Mouse (Mus musculus): ENCODE results near the gene Tmem230.
A peak's percentile ranks its signal among the peaks of the same experiment; 100 is the strongest.
"Not testable (repeated sequence)": the region's sequence is repeated elsewhere in the genome, so short reads cannot be mapped to it uniquely, and the experiment has no call there.

The Tmem230 gene

DNA sequence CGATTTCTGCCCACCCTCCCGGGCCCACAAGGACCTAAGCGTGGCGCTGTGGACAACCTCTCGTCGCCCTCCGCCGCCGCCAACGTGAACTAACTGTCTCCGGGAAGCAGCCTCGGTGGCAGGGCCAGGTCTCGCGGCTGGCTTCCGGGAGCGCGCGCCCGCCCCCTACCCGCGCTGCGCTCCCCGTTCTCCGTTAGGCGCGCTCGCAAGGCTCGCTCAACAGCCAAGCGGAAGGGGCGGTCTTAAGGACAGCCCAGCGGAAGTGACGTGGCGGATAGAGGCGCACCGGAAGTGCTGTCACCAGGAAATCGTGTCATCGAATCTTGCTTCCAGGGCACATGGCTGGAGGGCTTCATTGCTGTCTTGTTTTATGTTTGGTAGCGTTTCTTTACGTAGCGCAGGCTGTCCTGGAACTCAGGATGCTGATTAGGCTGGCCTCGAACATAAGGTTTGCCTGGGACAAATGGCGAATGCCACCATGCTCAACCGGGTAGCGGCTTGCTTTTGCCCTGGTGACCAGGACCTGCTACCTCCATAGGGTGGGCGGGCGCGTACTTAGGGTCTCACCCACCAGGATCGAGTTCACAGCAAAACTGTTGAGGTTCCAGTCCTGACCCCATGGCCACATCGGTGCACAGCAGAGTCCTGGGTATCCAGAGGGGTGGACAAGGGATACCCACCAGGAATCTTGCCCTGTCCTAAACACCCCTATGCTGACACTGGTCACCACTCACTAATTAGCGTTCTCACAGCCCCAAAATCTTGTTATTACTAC lies at the start of gene Tmem230:
TSS of gene Tmem230 (minus strand) at position 269 of the 775 bp plus-strand sequence.
- DNase-seq, result peak; percentile 93

DNA sequence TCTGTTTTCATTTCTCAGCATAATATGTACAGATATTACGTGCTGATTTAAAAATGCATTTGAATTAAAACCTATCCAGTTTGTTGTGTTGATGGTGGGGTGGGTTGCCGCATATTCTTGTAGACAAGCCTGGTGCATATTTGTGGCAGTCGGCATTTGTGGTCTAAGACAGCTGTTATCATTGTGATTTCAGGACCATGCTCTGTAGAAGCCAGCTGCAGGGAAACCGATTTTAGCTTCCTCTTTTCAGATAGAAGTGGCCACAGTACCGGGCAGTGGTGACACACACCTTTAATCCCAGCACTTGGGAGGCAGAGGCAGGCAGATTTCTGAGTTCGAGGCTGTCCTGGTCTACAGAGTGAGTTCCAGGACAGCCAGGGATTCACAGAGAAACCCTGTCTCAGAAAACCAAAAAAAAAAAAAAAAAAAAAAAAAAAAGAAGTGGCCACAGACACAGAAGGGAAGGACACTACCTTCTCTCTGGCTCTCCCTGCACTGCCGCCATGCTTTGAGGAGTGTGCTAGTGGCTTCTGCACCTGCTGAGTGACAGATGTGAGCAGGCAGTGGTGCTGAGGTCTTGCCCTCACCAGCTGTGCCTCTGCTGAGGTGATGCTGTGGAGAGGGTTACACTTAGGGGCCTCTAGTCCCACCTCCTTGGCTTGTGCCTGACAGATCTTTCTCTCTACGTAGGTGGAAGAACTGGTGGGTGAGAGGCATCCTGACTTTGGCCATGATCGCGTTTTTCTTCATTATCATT lies 46.3 kb upstream of the Tmem230 start:
- DNase-seq, result no peak

DNA sequence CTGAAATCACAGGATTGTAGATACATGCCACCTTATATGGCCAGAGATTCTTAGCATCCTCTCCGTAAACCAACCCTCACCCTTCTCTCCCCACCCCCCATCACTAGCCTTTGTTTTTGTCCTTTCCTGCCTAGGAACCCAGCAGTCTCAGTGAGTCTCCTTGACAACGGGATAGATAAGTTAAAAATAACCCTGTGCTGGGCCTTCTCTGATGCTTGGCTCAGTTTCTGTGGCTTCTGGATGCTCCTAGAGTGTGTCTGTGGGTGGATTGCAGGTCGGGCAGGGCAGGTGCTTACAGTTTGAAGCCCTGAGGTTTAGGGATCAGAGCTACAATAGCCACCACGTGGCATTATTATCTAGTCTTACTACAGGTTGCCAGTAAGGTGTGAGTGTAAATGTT lies 44.5 kb upstream of the Tmem230 start:
- peak; percentile 44 for DNase-seq

DNA sequence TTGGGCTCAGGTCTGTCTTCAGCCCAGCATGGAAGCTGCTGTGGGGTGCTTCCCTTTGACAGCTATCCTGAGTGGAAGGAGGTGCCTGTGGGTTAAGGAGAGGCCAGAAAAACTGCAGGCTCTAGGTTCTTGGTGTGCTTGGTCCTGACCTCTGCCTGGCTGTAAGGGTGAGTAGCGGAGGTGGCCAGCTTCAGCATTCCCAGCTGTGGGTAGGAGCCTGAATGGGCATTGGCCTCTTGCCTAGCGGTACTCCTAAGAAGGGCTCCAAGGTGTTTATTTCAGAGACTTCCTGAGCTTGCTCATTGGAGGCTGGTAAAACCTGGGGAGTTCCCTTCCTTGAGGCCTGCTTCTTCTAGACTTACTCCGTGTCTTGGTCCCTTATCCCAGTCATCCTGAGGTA lies 43.7 kb upstream of the Tmem230 start:
- no peak for DNase-seq

DNA sequence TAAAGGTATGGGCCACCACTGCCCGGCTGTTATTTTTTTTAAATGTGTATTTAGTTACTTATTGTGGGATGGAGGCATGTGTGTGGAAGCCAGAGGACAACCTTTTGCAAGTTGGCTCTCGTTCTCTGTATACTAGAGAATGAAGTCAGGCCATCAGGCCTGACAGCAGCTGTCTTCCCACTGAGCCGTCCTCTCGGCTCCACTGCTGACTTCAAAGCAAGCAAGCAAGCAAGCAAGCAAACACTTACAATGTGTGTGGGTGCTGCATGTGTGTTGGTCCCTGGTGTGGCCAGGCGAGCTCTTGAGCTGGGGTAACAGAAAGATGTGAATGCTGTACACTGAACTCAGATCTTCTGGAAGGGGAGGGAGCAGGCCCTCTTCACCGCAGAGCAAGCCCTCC lies 43.2 kb upstream of the Tmem230 start:
- no peak for DNase-seq

DNA sequence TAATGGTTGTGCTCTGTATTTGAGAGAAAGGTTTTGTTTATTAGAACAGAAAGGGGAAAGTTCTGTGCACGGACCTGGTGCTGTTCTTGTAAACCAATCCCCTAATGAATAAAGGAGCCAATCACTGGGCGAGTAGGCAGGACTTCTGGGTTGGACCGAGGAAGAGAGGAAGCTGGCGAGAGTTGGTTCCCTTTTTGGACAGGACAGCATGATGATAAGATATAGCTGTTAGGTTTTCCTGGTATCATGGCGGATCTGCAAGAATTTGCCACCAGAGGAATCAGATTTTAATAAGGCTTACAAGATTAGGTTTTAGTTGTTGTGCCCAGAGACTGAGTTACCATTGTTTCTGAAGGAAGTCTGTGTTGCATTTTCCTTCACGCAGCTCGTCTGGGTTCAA lies 41.6 kb upstream of the Tmem230 start:
- not testable (repeated sequence) for DNase-seq

DNA sequence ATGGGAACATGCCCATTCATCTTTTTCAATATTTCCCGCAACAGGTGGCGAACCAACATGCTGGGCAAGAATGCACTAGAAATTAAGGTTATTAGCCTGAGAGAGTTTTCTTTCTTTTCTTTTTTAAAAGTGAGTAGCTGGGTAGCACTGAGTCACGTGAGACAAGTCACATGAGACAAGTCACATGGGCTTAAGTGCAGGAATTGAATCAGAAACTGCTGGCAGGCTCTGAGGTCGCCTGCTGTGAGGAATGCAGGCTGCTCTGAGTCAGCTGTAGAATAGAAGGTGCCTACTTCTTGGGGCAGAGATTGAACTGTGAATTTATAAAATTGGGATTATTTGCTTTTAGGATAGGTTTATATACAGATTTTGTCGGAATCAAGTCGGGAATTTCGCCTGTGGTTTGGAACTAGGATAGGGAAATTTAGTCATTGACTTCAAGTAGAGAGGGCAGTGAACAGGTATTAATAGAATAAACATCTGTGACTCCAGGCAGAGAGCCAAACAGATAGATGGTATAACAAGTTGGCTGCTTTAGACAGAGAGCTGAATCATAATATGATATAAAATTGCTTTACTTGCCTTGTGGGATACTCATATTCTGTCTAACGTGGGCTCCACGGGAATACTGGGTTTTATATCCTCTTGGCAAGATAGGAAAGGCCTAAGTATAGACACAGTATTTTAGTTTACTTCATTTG lies 38.9 kb upstream of the Tmem230 start:
- no peak for DNase-seq

DNA sequence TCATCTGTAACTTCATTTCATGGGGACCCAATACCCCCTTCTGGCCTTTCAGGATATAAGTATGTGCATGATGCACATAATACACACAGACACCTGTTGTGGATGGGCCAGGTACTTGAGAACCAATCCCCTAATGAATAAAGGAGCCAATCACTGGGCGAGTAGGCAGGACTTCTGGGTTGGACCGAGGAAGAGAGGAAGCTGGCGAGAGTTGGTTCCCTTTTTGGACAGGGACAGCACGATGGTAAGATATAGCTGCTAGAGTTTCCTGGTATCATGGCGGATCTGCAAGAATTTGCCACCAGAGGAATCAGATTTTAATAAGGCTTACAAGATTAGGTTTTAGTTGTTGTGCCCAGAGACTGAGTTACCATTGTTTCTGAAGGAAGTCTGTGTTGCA lies 38.1 kb upstream of the Tmem230 start:
- not testable (repeated sequence) for DNase-seq

DNA sequence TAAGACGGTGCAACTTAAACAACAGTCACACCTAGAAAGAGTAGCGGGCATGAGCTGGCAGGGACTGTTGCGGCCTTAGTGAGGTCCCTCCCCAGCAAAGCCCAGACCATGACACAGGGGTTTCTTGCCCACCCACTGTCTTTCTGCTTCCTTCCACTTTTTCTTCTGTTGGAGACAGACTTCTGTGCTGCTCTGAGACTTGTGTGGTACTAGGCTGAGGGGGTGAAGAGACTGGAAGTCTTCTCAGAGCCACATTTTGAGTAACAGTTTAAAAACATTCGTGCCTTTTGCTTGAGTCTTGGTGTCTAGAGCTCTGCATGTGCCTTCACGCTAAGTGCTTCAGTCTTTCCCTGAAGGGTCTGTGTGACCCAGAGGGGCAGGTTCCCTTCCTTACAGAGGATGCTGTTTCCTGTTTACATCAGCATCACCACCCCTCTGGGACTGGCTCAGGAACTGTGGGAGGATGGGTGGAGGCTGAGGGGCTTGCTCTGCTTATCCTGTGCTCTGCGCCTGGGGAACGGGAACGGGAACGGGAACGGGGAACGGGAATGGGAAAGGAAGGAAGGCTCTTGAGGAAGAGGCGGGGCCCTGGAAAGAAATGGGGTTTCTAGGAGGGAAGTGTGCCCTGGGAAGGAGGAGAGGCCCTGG lies 37.0 kb upstream of the Tmem230 start:
- DNase-seq, result no peak

DNA sequence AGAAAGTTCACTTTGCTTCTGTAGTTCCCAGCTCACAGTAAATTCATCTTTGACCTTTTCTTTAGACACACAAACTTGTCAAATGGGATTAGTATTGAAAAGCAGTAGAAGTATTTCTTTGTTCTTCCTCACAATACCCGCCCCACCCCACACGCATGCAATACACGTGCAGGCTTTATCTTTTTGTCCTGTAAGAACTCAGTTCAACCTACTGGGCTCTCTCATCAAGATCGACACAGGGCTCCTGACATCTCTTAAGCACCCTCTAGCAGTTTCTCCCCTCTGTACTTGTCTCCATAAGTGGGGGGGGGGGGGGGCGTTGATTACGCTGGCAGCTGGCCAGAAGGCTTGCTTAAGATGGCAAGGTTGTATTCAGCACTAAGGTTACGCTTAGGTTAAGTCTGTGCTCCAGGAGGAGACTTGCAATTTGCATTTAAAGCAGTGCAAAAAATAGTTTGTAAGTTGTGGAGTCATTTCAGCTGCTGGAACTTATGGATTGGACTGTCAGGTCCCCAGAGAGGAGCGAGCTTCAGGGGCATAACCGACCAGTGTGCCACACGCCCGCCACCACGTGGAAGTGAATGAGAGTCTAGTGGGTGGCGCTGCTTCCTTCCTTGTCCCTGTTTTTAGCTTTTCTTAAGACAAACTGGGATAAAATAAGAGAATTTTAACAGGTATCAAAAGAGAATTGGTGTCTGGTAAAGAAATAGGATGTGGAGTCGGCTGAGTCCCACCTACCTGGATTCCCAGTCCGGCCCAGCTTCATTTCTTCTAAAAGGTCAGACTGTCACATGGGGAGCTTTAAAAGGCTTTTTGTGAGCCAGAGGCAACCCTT lies 35.8 kb upstream of the Tmem230 start:
- no peak for DNase-seq

DNA sequence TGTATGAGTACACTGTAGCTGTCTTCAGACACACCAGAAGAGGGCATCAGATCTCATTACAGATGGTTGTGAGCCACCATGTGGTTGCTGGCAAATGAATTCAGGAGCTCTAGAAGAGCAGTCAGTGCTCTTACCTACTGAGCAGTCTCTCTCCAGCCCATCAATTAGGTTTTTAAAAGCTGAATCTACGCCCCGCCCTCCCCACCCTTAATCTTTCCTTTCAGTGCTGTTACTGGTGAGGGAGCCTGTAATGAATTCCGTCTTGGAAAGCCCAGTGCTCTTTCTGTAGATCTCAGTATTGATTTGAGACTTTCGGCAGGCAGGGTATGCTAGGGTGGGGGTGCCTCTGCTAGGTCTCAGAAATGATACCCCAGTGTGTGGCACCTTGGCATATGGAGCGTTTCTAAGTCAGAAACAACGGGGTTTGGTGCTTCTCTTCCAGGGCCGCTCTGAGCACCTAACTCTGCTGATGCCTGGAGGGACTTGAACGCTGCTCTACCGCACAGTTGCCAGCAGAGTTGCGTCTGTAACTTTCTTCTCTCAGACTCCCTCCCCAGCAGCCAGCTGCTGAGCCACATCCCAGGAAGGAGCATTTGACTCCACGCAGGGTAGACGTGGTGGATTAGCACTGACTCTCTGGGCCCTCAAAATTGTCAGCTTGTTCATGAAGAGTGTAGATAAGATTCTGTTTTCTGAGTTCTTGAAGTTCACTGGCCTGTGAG lies 35.0 kb upstream of the Tmem230 start:
- DNase-seq, result no peak

DNA sequence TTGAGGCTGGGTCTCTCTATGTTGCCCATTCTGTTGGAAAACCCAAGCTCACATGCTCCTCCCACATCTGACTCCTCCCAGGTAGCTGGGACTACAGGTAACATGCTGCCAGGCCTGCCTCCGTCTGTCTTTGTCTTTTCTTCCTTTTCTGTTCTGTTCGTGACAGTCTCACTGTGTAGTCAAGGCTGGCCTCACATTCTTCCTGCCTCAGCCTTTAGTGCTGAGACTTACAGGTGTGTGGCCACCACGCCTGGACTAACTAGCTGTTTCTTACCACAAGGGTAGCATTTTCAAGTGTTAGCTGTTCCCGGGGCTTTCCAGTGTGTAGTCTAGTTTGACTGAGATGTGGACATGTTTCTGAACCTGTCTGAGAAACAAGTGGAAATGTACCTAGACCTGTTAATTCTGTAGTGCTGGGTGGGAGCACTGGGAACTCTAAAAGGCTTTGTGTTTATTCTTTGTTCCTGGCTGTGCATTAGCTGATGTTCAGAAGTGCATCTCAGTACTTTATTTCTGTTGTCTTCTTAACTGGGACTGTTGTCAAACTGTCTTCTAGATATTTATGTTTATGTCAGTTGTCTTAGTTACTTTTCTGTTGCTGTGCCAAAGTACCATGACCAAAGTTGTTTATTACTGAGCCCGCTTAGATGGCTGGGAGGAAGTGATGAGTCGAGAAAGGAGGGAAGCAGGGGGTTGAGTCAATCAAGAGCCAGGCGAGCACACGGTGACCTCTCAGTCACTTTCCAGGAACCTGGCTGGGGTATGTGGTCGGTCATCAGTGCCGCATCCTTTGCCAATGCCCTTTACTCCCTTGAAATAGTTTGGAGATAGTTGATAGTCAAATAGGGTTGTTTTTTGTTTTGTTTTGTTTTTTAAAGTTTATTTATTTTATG lies 34.2 kb upstream of the Tmem230 start:
- DNase-seq, result no peak

DNA sequence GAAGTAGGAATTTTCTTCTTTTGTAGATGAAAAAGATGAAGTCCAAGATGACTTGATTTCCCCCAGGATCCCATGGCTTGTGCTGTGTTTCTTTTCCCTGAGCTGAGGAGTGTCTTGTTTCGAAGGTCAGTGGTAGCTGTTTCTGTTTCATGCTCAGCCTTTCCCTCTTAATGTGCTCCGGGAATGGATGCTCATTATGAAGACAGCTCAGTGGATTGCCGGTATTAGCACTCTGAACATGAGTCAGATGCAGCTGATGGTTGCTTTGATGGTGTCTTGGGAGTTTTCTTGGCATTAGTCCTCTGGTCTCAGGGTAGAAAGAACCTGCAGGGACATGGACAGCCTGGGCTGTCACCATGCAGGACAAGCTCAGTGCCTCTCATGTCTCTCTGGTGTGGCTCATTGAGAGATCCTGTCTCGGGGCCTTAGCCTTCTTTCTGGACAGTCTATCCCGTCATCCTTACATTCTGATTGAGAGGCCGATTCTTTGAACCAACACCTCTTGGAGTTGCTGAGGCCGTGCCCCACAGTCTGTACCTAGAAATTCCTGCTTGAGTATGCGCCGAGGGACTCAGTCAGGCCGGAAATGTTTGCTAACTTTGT lies 33.0 kb upstream of the Tmem230 start:
- no peak for DNase-seq

DNA sequence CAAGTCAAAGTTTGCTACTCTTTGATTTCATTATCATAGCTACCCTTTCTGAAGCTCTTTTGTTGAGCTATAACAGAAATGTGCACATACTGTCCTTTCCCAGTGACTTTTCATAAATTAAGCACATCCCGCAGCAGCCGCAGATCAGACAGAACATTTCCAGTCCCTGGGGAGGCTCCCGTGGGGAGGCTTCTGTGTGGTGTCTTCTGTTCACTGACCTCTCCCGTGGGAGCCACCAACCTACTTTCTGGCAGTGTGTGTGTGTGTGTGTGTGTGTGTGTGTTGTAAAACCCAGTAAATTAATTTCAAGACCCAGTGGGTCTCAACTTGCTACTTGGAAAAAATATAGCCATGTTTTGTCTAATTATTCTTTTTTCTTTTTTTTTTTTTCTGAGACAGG lies 32.4 kb upstream of the Tmem230 start:
- DNase-seq, result no peak

DNA sequence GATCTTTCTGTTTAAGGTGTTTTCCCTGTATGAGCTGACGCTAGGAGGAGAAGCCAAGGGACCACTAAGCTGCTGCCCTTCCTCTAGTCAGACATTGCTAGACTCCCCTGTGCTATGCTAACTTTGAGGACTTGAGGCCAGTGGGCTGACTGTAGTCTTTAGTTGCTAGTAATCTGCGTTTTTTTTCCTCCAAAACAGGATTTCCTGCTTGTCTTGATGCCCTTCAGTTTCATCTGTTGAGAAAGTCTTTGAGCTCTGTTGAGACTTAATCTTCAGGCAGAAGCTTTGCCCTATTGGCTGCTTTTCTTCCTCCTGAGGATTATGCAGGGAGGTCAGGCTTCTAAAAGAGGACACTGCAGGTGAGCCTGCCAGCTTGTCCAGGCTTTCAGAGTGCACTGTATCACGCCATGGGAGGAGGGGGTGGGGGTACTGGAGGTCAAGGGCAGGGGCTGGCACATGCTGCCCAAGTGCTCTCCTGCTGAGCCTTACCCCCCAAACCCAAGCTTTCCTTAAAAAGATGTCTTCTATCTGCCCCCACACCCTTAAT lies 31.8 kb upstream of the Tmem230 start:
- no peak for DNase-seq

DNA sequence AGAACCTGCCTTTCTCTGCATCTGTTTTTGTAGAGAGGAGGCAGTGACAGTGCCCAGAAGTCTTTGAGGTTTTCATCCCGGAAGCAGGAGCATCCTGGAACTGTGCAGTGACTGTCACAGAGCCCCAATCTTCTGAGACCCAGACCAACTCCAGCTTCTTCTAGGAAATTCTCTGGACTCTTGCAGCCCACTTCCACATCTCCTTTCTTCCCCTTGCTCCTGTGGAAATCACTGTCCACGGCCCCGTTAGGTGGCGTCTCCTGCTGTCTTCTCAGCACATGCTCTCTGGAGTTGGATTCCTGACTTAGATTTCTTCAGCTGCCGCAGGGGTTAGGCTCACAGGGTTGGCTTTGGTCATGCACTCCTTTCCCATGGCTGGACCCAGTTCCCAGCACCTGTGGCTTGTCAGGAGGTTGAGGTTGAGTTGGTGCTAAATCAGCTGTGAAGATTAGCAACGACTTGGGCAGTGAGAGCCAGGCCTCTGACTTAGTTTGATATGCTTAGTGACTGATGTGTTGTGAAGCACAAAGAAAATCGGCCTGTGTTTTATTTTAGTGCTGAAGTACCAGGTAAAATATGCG lies 30.8 kb upstream of the Tmem230 start:
- DNase-seq, result no peak

DNA sequence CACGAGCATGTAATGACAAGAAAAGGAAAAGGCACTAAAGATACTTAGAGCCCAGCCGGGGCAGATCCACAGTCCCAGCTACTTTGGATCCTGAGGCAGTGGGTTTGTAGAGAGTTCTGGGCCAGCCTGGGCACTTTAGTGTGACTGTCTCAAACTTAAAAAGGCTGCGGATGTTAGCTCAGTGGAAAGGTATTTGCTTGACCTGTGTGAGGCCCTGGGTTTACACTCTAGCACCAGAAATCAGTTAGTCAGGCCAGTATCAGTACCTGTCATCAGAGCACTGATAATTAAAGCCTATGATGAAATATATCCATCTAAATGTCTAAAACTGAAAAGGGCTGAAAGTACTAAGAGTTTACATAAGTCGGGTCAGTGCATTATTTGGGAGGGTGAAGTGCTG lies 28.6 kb upstream of the Tmem230 start:
- no peak for DNase-seq

DNA sequence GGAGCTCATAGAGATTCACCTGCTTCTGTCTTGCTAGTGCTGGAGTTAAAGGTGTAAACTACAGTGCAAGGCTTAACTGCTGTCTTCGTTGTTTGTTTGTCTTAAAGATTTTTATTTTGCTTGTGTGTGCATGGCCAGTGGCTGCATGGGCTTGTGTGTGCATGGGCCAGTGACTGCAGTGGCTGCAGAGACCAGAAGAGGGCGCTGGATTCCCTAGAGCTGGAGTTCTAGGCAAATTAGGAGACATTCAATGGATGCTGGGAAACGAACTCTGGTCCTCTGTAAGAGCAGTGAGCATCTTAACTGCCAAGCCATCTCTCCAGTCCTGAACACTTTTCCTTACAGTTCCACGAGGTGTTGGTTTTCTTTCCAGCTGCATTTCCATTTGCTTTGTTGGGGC lies 27.9 kb upstream of the Tmem230 start:
- no peak for DNase-seq

DNA sequence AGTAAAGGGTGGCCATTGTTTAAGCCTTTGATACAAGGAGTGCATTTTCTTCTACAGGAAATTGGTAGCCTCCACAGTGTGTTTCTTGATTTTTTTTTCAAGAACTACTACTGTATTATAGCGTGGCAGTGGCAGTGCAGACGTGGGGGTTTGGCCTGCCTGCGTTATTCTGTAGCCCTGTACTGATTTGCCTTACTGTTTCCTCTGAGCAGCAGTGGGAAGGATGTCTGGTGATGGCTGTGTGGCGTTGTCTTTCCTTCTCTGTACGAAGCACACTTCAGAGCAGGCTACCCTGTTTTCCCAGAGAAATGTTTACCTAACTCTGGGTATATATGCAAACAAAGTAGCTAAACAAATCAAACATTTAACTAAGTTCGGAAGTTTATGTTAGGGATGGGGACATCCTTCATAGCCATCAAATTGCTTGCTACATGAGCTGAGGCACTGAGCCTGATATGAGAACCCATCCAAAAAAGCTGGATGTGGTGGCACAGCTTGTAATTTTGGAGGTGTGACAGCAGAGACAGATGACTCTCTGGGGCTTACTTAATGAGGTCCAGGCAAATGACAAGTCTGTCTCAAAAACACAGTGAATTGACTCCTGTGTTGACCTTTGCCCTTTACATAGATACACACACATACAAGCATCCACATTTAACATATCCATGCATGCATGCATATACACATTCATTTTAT lies 25.2 kb upstream of the Tmem230 start:
- no peak for DNase-seq
